ENCODE assay signal across 25 mouse cellular contexts in the genomic region with DNA sequence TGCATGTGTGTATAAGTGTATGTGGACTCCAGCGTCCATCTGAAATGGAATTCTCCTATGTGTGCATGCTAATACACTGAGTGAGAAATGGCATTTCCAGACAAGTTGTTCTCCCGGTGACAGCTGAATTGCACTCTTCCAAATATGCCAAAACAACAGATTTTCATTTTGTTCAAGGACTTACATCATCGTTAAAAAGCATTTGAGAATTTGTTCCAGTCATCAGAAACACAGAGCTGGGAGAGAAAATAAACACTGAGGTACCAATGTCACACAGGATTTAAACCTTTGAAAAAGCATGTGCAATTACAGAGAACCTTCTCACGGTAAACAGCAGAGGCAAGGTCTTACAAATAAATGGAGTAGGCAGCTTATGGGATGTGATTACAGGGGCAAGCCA.
DNase-seq lines count a peak whose midpoint lies in the region; ATAC-seq lines count a peak whose summit lies in the region.
"Had no signal": no experiment of that assay in that cellular context is flagged by ENCODE, and none has a peak within 500 bp of the region (broad histone marks: within the 10 kb centered on the region; RNA-seq: fewer than 3 reads in every experiment).

No protein-coding gene starts in this region.

- 51% methylated on average over 4 of the region's 4 CpGs for WGBS in hindbrain, embryonic 14.5 days
- WGBS in hindbrain, embryonic 10.5 days: 87% methylated on average over 4 of the region's 4 CpGs
- WGBS in kidney, embryonic 16.5 days: 82% methylated on average over 4 of the region's 4 CpGs

- no peak overlapping the region for H3K4me2 ChIP-seq in hindbrain, embryonic 14.5 days (replicated peaks)
- no peak overlapping the region for H3K4me2 ChIP-seq in kidney, embryonic 16.5 days (replicated peaks; ENCODE audit: low read depth, low read length)
- H3K4me2 ChIP-seq: heart, embryonic 13.5 days; midbrain, embryonic 12.5 days; neural tube, embryonic 15.5 days; stomach, embryonic 15.5 days had no signal

- no peak overlapping the region for H3K9ac ChIP-seq in hindbrain, embryonic 14.5 days
- no peak overlapping the region for H3K9ac ChIP-seq in kidney, embryonic 16.5 days (replicated peaks; ENCODE audit: low read length)
- H3K9ac ChIP-seq: heart, embryonic 13.5 days; liver, postnatal 0 days; midbrain, embryonic 12.5 days; neural tube, embryonic 15.5 days; stomach, embryonic 15.5 days had no signal

- H3K4me1 ChIP-seq in hindbrain, embryonic 14.5 days (replicated peaks; ENCODE audit: control insufficient read depth, insufficient read depth, low read length): 0 out of 2 replicates have a peak, but pooled peaks cover 5% of the 10 kb centered on the region
- H3K4me1 ChIP-seq in hindbrain, embryonic 10.5 days (replicated peaks): no peaks in the 10 kb centered on the region
- H3K4me1 ChIP-seq in kidney, embryonic 16.5 days (ENCODE audit: insufficient read depth, low read length): no peaks in the 10 kb centered on the region
- H3K4me1 ChIP-seq: embryonic facial prominence, embryonic 10.5 days; heart, embryonic 13.5 days; midbrain, embryonic 12.5 days; neural tube, embryonic 15.5 days; stomach, embryonic 15.5 days had no signal

- ATAC-seq in hindbrain, embryonic 14.5 days (ENCODE audit: low FRiP score): no peak
- no peak for ATAC-seq in kidney, embryonic 16.5 days (ENCODE audit: low FRiP score, low TSS enrichment)
- ATAC-seq: liver, postnatal 0 days had no signal

- H3K9me3 ChIP-seq in hindbrain, embryonic 14.5 days (ENCODE audit: control insufficient read depth, low read length): no peaks in the 10 kb centered on the region
- no peaks in the 10 kb centered on the region for H3K9me3 ChIP-seq in hindbrain, embryonic 10.5 days
- H3K9me3 ChIP-seq in kidney, embryonic 16.5 days (ENCODE audit: low read length): no peaks in the 10 kb centered on the region
- H3K9me3 ChIP-seq: embryonic facial prominence, embryonic 10.5 days; heart, embryonic 13.5 days; midbrain, embryonic 12.5 days; neural tube, embryonic 15.5 days; stomach, embryonic 15.5 days had no signal

- peak; percentile 61 for DNase-seq in cerebellum, adult 9-10 months
- no peak for DNase-seq in cerebellum, postnatal 25 days
- DNase-seq in hindbrain, embryonic 14.5 days (ENCODE audit: low spot score): no peak
- DNase-seq in hindbrain, embryonic 10.5 days (ENCODE audit: low spot score): no peak
- DNase-seq in retina, adult 2 months (ENCODE audit: low read depth, low spot score): peak; percentile 13
- DNase-seq in retina, postnatal 1 day: no peak
- DNase-seq: adrenal gland, postnatal 14 days; gastrocnemius, postnatal 10 days; heart, adult 11 months; kidney, adult 8-10 months; kidney, postnatal 36 days; left cerebral cortex, postnatal 4 days; liver; liver, postnatal 0 days; lung, postnatal 10 days; right cerebral cortex, postnatal 25 days; thymus, adult 2 months had no signal

- no peaks in the 10 kb centered on the region for H3K27me3 ChIP-seq in hindbrain, embryonic 14.5 days (ENCODE audit: control insufficient read depth, insufficient read depth, low read length)
- H3K27me3 ChIP-seq in hindbrain, embryonic 10.5 days (ENCODE audit: insufficient read depth, poor library complexity, severe bottlenecking): no peaks in the 10 kb centered on the region
- no peaks in the 10 kb centered on the region for H3K27me3 ChIP-seq in kidney, embryonic 16.5 days (ENCODE audit: insufficient read depth, low read length)
- H3K27me3 ChIP-seq: CH12.LX; heart, embryonic 13.5 days; midbrain, embryonic 12.5 days; neural tube, embryonic 15.5 days; stomach, embryonic 15.5 days had no signal

- no peak overlapping the region for H3K4me3 ChIP-seq in hindbrain, embryonic 14.5 days (replicated peaks; ENCODE audit: low read length)
- H3K4me3 ChIP-seq in hindbrain, embryonic 10.5 days: no peak overlapping the region
- no peak overlapping the region for H3K4me3 ChIP-seq in kidney, embryonic 16.5 days (ENCODE audit: low read length)
- H3K4me3 ChIP-seq: embryonic facial prominence, embryonic 10.5 days; heart, embryonic 13.5 days; left cerebral cortex, adult 2 months; midbrain, embryonic 12.5 days; neural tube, embryonic 15.5 days; stomach, embryonic 15.5 days had no signal

- 0 out of 2 replicates have a peak overlapping the region, but pooled peaks have one; percentile 26 for H3K27ac ChIP-seq in hindbrain, embryonic 14.5 days
- H3K27ac ChIP-seq in hindbrain, embryonic 10.5 days: no peak overlapping the region
- H3K27ac ChIP-seq in kidney, embryonic 16.5 days (ENCODE audit: low read length): no peak overlapping the region
- H3K27ac ChIP-seq: embryonic facial prominence, embryonic 10.5 days; heart, embryonic 13.5 days; left cerebral cortex, adult 2 months; midbrain, embryonic 12.5 days; neural tube, embryonic 15.5 days; stomach, embryonic 15.5 days had no signal

- H3K36me3 ChIP-seq in hindbrain, embryonic 14.5 days (replicated peaks; ENCODE audit: control insufficient read depth, insufficient read depth): no peaks in the 10 kb centered on the region
- no peaks in the 10 kb centered on the region for H3K36me3 ChIP-seq in hindbrain, embryonic 10.5 days
- no peaks in the 10 kb centered on the region for H3K36me3 ChIP-seq in kidney, embryonic 16.5 days (ENCODE audit: insufficient read depth, low read length)
- H3K36me3 ChIP-seq: embryonic facial prominence, embryonic 10.5 days; heart, embryonic 13.5 days; midbrain, embryonic 12.5 days; neural tube, embryonic 15.5 days; stomach, embryonic 15.5 days had no signal

Comparison
In these comparisons a context has a peak if more than half of its experiments do, and no peak if none do; other contexts are left out.
1. DNase-seq: peak in cerebellum, adult 9-10 months (single experiment) and retina, adult 2 months (single experiment); none in cerebellum, postnatal 25 days (0 of 2), hindbrain, embryonic 14.5 days (single experiment), hindbrain, embryonic 10.5 days (single experiment) and retina, postnatal 1 day (single experiment).